Mouse (Mus musculus) neural tube, embryonic 15.5 days (tissue): ENCODE measurements around the gene Arrdc4. TPM values are rescaled to one million over a fixed set of nuclear protein-coding genes. Genes with fewer than 3 reads are reported as not detected.

Experiments used
- ATAC-seq: fragments of 200-750 bp; cut with Nextera tagmentation; 2 replicates; pipeline ENCODE4 v1.8.0; 2017; ENCODE audit warnings: mild to moderate bottlenecking, moderate TSS enrichment, moderate library complexity; ENCODE audit not compliant: low FRiP score
- H3K27ac ChIP-seq: fragments of 300-500 bp; sonication (generic); replicated peaks from 2 replicates; pipeline ENCODE4 v1.5.1; 2015; ENCODE audit warnings: mild to moderate bottlenecking, inconsistent platforms
- H3K27me3 ChIP-seq: fragments of 300-500 bp; sonication (generic); replicated peaks from 2 replicates; pipeline ENCODE4 v1.6.1; 2015; ENCODE audit warnings: inconsistent platforms
- H3K36me3 ChIP-seq: fragments of 300-500 bp; sonication (generic); 2 replicates; pipeline ENCODE4 v1.6.1; 2015; ENCODE audit warnings: inconsistent platforms
- H3K4me1 ChIP-seq: fragments of 300-500 bp; sonication (generic); 2 replicates; pipeline ENCODE4 v1.6.1; 2015; ENCODE audit warnings: inconsistent platforms
- H3K4me2 ChIP-seq: fragments of 300-500 bp; sonication (generic); 2 replicates; pipeline ENCODE4 v1.6.1; 2015; ENCODE audit warnings: inconsistent platforms, mild to moderate bottlenecking, moderate library complexity
- H3K4me3 ChIP-seq: fragments of 300-500 bp; sonication (generic); replicated peaks from 2 replicates; pipeline ENCODE4 v1.5.1; 2015; ENCODE audit warnings: mild to moderate bottlenecking, inconsistent platforms
- H3K9ac ChIP-seq: fragments of 300-500 bp; sonication (generic); replicated peaks from 2 replicates; pipeline ENCODE4 v1.6.1; 2015; ENCODE audit warnings: mild to moderate bottlenecking, inconsistent platforms
- H3K9me3 ChIP-seq: fragments of 300-500 bp; sonication (generic); replicated peaks from 2 replicates; pipeline ENCODE4 v1.6.1; 2016; ENCODE audit warnings: inconsistent platforms
- WGBS: fragments of 180-500 bp; shearing (Covaris S2); methylation state at CpG from one replicate; pipeline ENCODE4 v1.1.7; 2015; ENCODE audit warnings: mixed read lengths; 5-methylcytosine and 5-hydroxymethylcytosine counted together
- polyA plus RNA-seq: library from polyadenylated mRNA; unstranded; fragments of >200 nt; fragmentation: Nextera tagmentation; extraction: Ambion mirVana; gene quantifications from 2 replicates; pipeline ENCODE4 v1.2.1, GENCODE M21; 2015

Arrdc4 gene
- polyA plus RNA-seq, 1 experiment from 2014 or later = 28.1 TPM

- H3K9me3 ChIP-seq = no peaks in the 10 kb centered on the region
- no peak overlapping the region for H3K27ac ChIP-seq
- ATAC-seq = no peak
- no peak overlapping the region for H3K4me3 ChIP-seq
- no peaks in the 10 kb centered on the region for H3K36me3 ChIP-seq
- WGBS = 81% methylated on average over 3 of the region's 3 CpGs
- no peak overlapping the region for H3K4me2 ChIP-seq
- no peak overlapping the region for H3K9ac ChIP-seq
- H3K27me3 ChIP-seq = no peaks in the 10 kb centered on the region
- no peaks in the 10 kb centered on the region for H3K4me1 ChIP-seq
These were observed 40.3 kb downstream of the Arrdc4 start for GRCm38 (mm10) chr7:68708563-68709318.

GRCm38 (mm10) chr7:68705162-68705561 lies 43.9 kb downstream of the Arrdc4 start:
- H3K36me3 ChIP-seq = no peaks in the 10 kb centered on the region
- no peak for ATAC-seq
- H3K9me3 ChIP-seq = no peaks in the 10 kb centered on the region
- WGBS = 94% methylated on average over 7 of the region's 7 CpGs
- no peak overlapping the region for H3K9ac ChIP-seq
- H3K4me1 ChIP-seq = no peaks in the 10 kb centered on the region
- H3K27me3 ChIP-seq = no peaks in the 10 kb centered on the region
- H3K4me3 ChIP-seq = no peak overlapping the region
- H3K4me2 ChIP-seq = no peak overlapping the region
- H3K27ac ChIP-seq = no peak overlapping the region

- Histone ChIP-seq H3K27ac (no peak overlapping the region), H3K9ac (no peak overlapping the region), H3K4me3 (no peak overlapping the region), H3K36me3 (no peaks in the 10 kb centered on the region), H3K4me2 (no peak overlapping the region), H3K4me1 (0 out of 2 replicates have a peak, but pooled peaks cover 3% of the 10 kb centered on the region), H3K9me3 (no peaks in the 10 kb centered on the region), H3K27me3 (no peaks in the 10 kb centered on the region)
- WGBS = 97% methylated on average over 3 of the region's 3 CpGs
- ATAC-seq = no peak
These were observed 51.7 kb downstream of the Arrdc4 start for GRCm38 (mm10) chr7:68697313-68697712.

- Histone ChIP-seq H3K4me3 (no peak overlapping the region), H3K27ac (no peak overlapping the region), H3K27me3 (no peaks in the 10 kb centered on the region), H3K36me3 (no peaks in the 10 kb centered on the region), H3K4me2 (no peak overlapping the region), H3K9me3 (no peaks in the 10 kb centered on the region), H3K9ac (no peak overlapping the region), H3K4me1 (0 out of 2 replicates have a peak, but pooled peaks cover 3% of the 10 kb centered on the region)
- ATAC-seq = no peak
- 67% methylated on average over 6 of the region's 6 CpGs for WGBS
These were observed 52.1 kb downstream of the Arrdc4 start for GRCm38 (mm10) chr7:68696908-68697307.

- H3K9me3 ChIP-seq = no peaks in the 10 kb centered on the region
- no peak overlapping the region for H3K4me2 ChIP-seq
- 90% methylated on average over 5 of the region's 5 CpGs for WGBS
- H3K9ac ChIP-seq = no peak overlapping the region
- no peaks in the 10 kb centered on the region for H3K27me3 ChIP-seq
- H3K4me1 ChIP-seq = 0 out of 2 replicates have a peak, but pooled peaks cover 3% of the 10 kb centered on the region
- H3K4me3 ChIP-seq = no peak overlapping the region
- ATAC-seq = no peak
- no peaks in the 10 kb centered on the region for H3K36me3 ChIP-seq
- H3K27ac ChIP-seq = no peak overlapping the region
These were observed 52.6 kb downstream of the Arrdc4 start for GRCm38 (mm10) chr7:68696446-68696845.

- H3K4me3 ChIP-seq = no peak overlapping the region
- no peak overlapping the region for H3K27ac ChIP-seq
- H3K27me3 ChIP-seq = no peaks in the 10 kb centered on the region
- H3K4me2 ChIP-seq = no peak overlapping the region
- no peaks in the 10 kb centered on the region for H3K36me3 ChIP-seq
- WGBS = 52% methylated on average over 4 of the region's 4 CpGs
- 0 out of 2 replicates have a peak, but pooled peaks cover 3% of the 10 kb centered on the region for H3K4me1 ChIP-seq
- ATAC-seq = no peak
- no peak overlapping the region for H3K9ac ChIP-seq
- H3K9me3 ChIP-seq = no peaks in the 10 kb centered on the region
These were observed 56.3 kb downstream of the Arrdc4 start for GRCm38 (mm10) chr7:68692731-68693130.

GRCm38 (mm10) chr7:68691454-68691853 lies 57.6 kb downstream of the Arrdc4 start:
- Histone ChIP-seq H3K9me3 (no peaks in the 10 kb centered on the region), H3K27ac (no peak overlapping the region), H3K4me2 (no peak overlapping the region), H3K4me1 (peaks cover 6% of the 10 kb centered on the region), H3K27me3 (no peaks in the 10 kb centered on the region), H3K4me3 (no peak overlapping the region), H3K36me3 (no peaks in the 10 kb centered on the region), H3K9ac (no peak overlapping the region)
- ATAC-seq = no peak
- 89% methylated on average over 1 of the region's 1 CpGs for WGBS

- 26% methylated on average over 4 of the region's 4 CpGs for WGBS
- Histone ChIP-seq H3K4me1 (peaks cover 12% of the 10 kb centered on the region), H3K27ac (no peak overlapping the region), H3K9ac (no peak overlapping the region), H3K4me3 (no peak overlapping the region), H3K9me3 (no peaks in the 10 kb centered on the region), H3K36me3 (no peaks in the 10 kb centered on the region), H3K27me3 (no peaks in the 10 kb centered on the region), H3K4me2 (no peak overlapping the region)
- ATAC-seq = no peak; the same call in none of the 2 replicates
These were observed 61.9 kb downstream of the Arrdc4 start for GRCm38 (mm10) chr7:68687140-68687611.
